Mouse (Mus musculus): ENCODE results near the gene Stx8.

Stx8 gene

GRCm38 (mm10) chr11:68244254-68244991, 278.4 kb downstream of the Stx8 start:
- peak; percentile 56 to 68 for DNase-seq

- DNase-seq: no peak
Measured at GRCm38 (mm10) chr11:68244992-68245261, 278.9 kb downstream of the Stx8 start.

- DNase-seq: no peak
Measured at GRCm38 (mm10) chr11:68247897-68248296, 281.9 kb downstream of the Stx8 start.

- DNase-seq: no peak
Measured at GRCm38 (mm10) chr11:68250106-68250505, 284.1 kb downstream of the Stx8 start.

GRCm38 (mm10) chr11:68253531-68253930, 287.5 kb downstream of the Stx8 start:
- DNase-seq: no peak

Measured in cerebellum, postnatal 10 days (tissue).